Mouse (Mus musculus): Measurements from ENCODE around the gene Akap13. TPM values are rescaled to one million over a fixed set of nuclear protein-coding genes. Genes with fewer than 3 reads are reported as not detected.

Gene Akap13
- total RNA-seq, 2 experiments from 2014 or later, result 65.5 to 73.5 TPM

- no peak for DNase-seq
Observed at GRCm38 (mm10) chr7:75796474-75796873, 341.1 kb downstream of the Akap13 start.

DNA sequence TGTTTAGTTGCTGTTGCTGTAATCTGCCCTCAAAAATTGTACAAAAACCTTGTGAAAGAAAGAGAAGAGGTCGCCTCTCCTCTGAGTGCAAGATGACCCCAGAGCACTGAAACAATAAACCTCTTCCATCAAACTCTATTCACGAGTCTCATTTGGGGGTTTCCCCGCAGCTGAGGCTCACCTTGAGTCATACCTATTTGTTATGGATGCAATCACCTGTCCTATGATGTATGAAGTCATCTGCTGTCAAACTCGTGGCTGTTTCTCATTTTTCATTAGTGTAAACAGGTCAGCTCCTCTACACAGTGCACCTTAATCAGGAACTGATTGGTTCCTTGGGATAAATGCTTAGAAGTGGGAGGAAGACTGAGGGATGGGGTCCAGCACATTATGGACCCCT is 345.2 kb downstream of the Akap13 start:
- no peak for DNase-seq

DNA sequence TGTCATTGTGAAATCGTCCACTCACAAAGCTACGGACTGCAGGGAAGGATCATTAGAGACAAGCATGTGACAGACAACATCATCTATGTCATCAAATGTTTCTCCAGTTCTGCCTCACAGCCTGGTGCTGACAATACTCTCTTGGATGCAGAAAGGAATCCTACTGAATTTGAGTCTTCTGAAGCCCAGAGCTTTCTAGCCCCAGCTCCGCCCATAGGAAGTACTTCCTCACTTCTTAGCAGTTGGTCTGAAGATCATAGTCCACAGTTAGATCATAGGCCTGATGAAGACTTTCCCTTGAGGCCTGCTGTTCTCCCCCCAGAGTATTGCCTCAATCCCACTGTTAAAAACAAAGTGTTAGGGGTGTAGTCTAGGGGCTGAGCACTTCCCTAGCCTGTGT is 345.7 kb downstream of the Akap13 start:
- no peak for DNase-seq

GRCm38 (mm10) chr7:75801621-75802358 is 346.5 kb downstream of the Akap13 start:
- no peak for DNase-seq

DNA sequence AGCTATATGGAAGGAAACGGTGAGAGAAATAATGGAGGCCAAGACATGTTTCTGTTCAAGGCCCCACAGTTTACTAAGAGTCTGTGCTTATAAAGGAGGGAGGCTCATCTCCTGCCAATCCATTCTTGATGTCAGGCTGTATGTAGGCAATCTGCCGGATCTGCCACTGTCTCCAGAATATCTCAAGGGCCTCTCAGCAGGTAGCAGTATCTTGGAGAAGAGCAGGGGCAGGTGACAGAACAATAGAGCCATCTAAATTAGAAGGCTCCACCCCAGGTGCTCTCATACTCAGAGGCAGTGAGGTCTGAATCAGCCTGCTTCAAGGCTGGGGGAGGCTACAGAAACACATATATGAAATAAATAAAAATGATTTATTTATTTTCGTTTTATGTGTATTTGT is 347.6 kb downstream of the Akap13 start:
- DNase-seq, result no peak

Small RNA genes lying within 50 kb of the gene (microRNA-seq; reads per million reads assigned to microRNA genes)
- gene Gm23251, result 0 reads per million in 2 experiments

Other genes starting within 250 kb of the Akap13 start
- gene Sv2b, start 146.3 kb upstream of the Akap13 start, total RNA-seq (2021), result 1 to 10 TPM; 1.1 to 1.2 TPM